Mouse (Mus musculus) CH12.LX (cell line): ENCODE measurements around the gene Pla2g1b. TPM values are rescaled to one million over a fixed set of nuclear protein-coding genes. Genes with fewer than 3 reads are reported as not detected.

ENCODE experiments used
- DNase-seq: peaks from one replicate; pipeline ENCODE4 v3.0.0-alpha.2; 2013; ENCODE audit errors: extremely low read depth
- H3K27ac ChIP-seq: 2 replicates; pipeline ENCODE4 v1.5.1; 2012; ENCODE audit warnings: low read depth, mild to moderate bottlenecking, control low read depth, moderate library complexity; ENCODE audit not compliant: insufficient read depth
- H3K27me3 ChIP-seq: replicated peaks from 2 replicates; pipeline ENCODE3; 2012; ENCODE audit warnings: inconsistent platforms
- H3K36me3 ChIP-seq, 2 experiments: replicated peaks in 1 of 2; 2 replicates each; pipeline versions ENCODE3 to v1.6.1; 2012; ENCODE audit warnings: inconsistent platforms in 1 of 2, low read length in 1 of 2, mild to moderate bottlenecking in 1 of 2, mixed read lengths in 1 of 2, moderate library complexity in 1 of 2; ENCODE audit not compliant: control insufficient read depth in 1 of 2, insufficient read depth in 1 of 2
- H3K4me1 ChIP-seq, 2 experiments: 2 replicates each; pipeline ENCODE4 v1.6.1; 2012; ENCODE audit warnings: inconsistent platforms in 1 of 2, moderate library complexity in 1 of 2; ENCODE audit not compliant: insufficient read depth in 2 of 2, control insufficient read depth in 1 of 2
- H3K4me2 ChIP-seq: 2 replicates; pipeline ENCODE4 v1.6.1; 2012; ENCODE audit warnings: low read depth, mild to moderate bottlenecking, control low read depth; ENCODE audit not compliant: poor library complexity, insufficient read depth, severe bottlenecking
- H3K4me3 ChIP-seq, 3 experiments: fragments of 150-350 bp in 1 of 3; sonication (generic) in 1 of 3; replicated peaks in 1 of 3; 2 replicates each; pipeline versions ENCODE3 to v1.5.1; 2011 to 2012; ENCODE audit warnings: low read depth in 2 of 3, low read length in 2 of 3, mild to moderate bottlenecking in 2 of 3, moderate library complexity in 2 of 3, control low read depth in 1 of 3, improper control_type of control experiment in 1 of 3, inconsistent platforms in 1 of 3, mixed read lengths in 1 of 3; ENCODE audit not compliant: poor library complexity in 1 of 3
- H3K79me2 ChIP-seq: replicated peaks from 2 replicates; pipeline ENCODE4 v1.6.1; 2012; ENCODE audit warnings: mild to moderate bottlenecking, moderate library complexity; ENCODE audit not compliant: control insufficient read depth, poor library complexity, insufficient read depth, severe bottlenecking; ENCODE audit errors: extremely low read depth
- H3K9ac ChIP-seq: 2 replicates; pipeline ENCODE4 v1.6.1; 2012; ENCODE audit warnings: low read depth, mild to moderate bottlenecking, control low read depth, moderate library complexity; ENCODE audit not compliant: insufficient read depth
- H3K9me3 ChIP-seq: replicated peaks from 2 replicates; pipeline ENCODE3; 2012; ENCODE audit warnings: low read length, inconsistent platforms, mixed read lengths
- BHLHE40 ChIP-seq: IDR thresholded peaks from 2 replicates; pipeline ENCODE4 v1.6.1; 2011; ENCODE audit warnings: mild to moderate bottlenecking, low read depth, low read length, improper control_type of control experiment
- HCFC1 ChIP-seq: IDR thresholded peaks from 2 replicates; pipeline ENCODE4 v1.6.1; 2012; ENCODE audit warnings: low read depth, mild to moderate bottlenecking, inconsistent platforms, low read length, improper control_type of control experiment
- IRF4 ChIP-seq: IDR thresholded peaks from 2 replicates; pipeline ENCODE4 v1.6.1; 2014; ENCODE audit warnings: low read depth, mild to moderate bottlenecking, inconsistent platforms, low read length, improper control_type of control experiment
- JUND ChIP-seq: conservative IDR thresholded peaks from 2 replicates; pipeline ENCODE4 v1.6.1; 2011; ENCODE audit warnings: low read depth, low read length, improper control_type of control experiment
- MAFK ChIP-seq: IDR thresholded peaks from 2 replicates; pipeline ENCODE4 v1.6.1; 2011; ENCODE audit warnings: low read length, improper control_type of control experiment; ENCODE audit not compliant: insufficient replicate concordance
- MAX ChIP-seq: IDR thresholded peaks from 2 replicates; pipeline ENCODE4 v1.6.1; 2011; ENCODE audit warnings: low read length, improper control_type of control experiment
- MEF2A ChIP-seq: IDR thresholded peaks from 2 replicates; pipeline ENCODE4 v1.6.1; 2014; ENCODE audit warnings: low read depth, mild to moderate bottlenecking, inconsistent platforms, low read length, improper control_type of control experiment, borderline replicate concordance
- MXI1 ChIP-seq: IDR thresholded peaks from 2 replicates; pipeline ENCODE4 v1.6.1; 2011; ENCODE audit warnings: mild to moderate bottlenecking, low read depth, low read length, improper control_type of control experiment
- NELFE ChIP-seq: IDR thresholded peaks from 2 replicates; pipeline ENCODE4 v1.6.1; 2011; ENCODE audit warnings: low read depth, low read length, improper control_type of control experiment
- POLR2A ChIP-seq: IDR thresholded peaks from 2 replicates; pipeline ENCODE4 v1.6.1; 2011; ENCODE audit warnings: low read depth, mild to moderate bottlenecking, improper control_type of control experiment, low read length
- RAD21 ChIP-seq: IDR thresholded peaks from 2 replicates; pipeline ENCODE4 v1.6.1; 2011; ENCODE audit warnings: low read depth, mild to moderate bottlenecking, low read length, improper control_type of control experiment, moderate library complexity
- RCOR1 ChIP-seq: conservative IDR thresholded peaks from 2 replicates; pipeline ENCODE4 v1.6.1; 2012; ENCODE audit warnings: low read depth, mild to moderate bottlenecking, inconsistent platforms, low read length, improper control_type of control experiment
- SIN3A ChIP-seq: IDR thresholded peaks from 2 replicates; pipeline ENCODE4 v1.6.1; 2012; ENCODE audit warnings: low read length, improper control_type of control experiment, inconsistent platforms
- SMC3 ChIP-seq: IDR thresholded peaks from 2 replicates; pipeline ENCODE4 v1.6.1; 2011; ENCODE audit warnings: low read depth, low read length, improper control_type of control experiment
- TBP ChIP-seq: conservative IDR thresholded peaks from 2 replicates; pipeline ENCODE4 v1.6.1; 2011; ENCODE audit warnings: low read depth, low read length, improper control_type of control experiment
- UBTF ChIP-seq: IDR thresholded peaks from 2 replicates; pipeline ENCODE4 v1.6.1; 2012; ENCODE audit warnings: low read depth, mild to moderate bottlenecking, inconsistent platforms, low read length, improper control_type of control experiment, moderate library complexity
- ZKSCAN1 ChIP-seq: IDR thresholded peaks from 2 replicates; pipeline ENCODE4 v1.6.1; 2012; ENCODE audit warnings: low read depth, inconsistent platforms, low read length, improper control_type of control experiment, borderline replicate concordance
- ZMIZ1 ChIP-seq: IDR thresholded peaks from 2 replicates; pipeline ENCODE4 v1.6.1; 2012; ENCODE audit warnings: low read depth, mild to moderate bottlenecking, inconsistent platforms, low read length, improper control_type of control experiment
- ZNF384 ChIP-seq: IDR thresholded peaks from 2 replicates; pipeline ENCODE4 v1.6.1; 2012; ENCODE audit warnings: low read depth, low read length, improper control_type of control experiment, inconsistent platforms
- dilution Hi-C: fragments of 300-500 bp; cut with MboI; formaldehyde crosslinking; loops from 2 replicates; pipeline ENCODE4 v1.14.3; 2020; ENCODE audit warnings: low sequenced_read_pairs; ENCODE audit not compliant: extremely low pct_unique_long_range_greater_than_20kb, extremely low pct_ligation_motif_present
- in situ Hi-C: fragments of 300-500 bp; cut with MboI; formaldehyde crosslinking; loops from 3 replicates; pipeline ENCODE4 v1.14.3; 2019; ENCODE audit warnings: low sequenced_read_pairs, low pct_ligation_motif_present, low pct_unique_long_range_greater_than_20kb, mixed read lengths
- polyA plus RNA-seq: library from polyadenylated mRNA; unstranded; fragments of >175 nt; gene quantifications from 2 replicates; pipeline ENCODE4 v1.2.1, GENCODE M21; 2012; ENCODE audit warnings: low read depth; ENCODE audit not compliant: insufficient read length
- total RNA-seq, 2 experiments: library from RNA; depleted of rRNA; stranded (reverse); fragments of 300-350 nt in 1 of 2; fragments of >200 nt in 1 of 2; gene quantifications; 2 replicates each; pipeline ENCODE4 v1.2.3; 2012 to 2014

Pla2g1b gene
- total and polyA plus RNA-seq, 3 experiments = not detected

DNA sequence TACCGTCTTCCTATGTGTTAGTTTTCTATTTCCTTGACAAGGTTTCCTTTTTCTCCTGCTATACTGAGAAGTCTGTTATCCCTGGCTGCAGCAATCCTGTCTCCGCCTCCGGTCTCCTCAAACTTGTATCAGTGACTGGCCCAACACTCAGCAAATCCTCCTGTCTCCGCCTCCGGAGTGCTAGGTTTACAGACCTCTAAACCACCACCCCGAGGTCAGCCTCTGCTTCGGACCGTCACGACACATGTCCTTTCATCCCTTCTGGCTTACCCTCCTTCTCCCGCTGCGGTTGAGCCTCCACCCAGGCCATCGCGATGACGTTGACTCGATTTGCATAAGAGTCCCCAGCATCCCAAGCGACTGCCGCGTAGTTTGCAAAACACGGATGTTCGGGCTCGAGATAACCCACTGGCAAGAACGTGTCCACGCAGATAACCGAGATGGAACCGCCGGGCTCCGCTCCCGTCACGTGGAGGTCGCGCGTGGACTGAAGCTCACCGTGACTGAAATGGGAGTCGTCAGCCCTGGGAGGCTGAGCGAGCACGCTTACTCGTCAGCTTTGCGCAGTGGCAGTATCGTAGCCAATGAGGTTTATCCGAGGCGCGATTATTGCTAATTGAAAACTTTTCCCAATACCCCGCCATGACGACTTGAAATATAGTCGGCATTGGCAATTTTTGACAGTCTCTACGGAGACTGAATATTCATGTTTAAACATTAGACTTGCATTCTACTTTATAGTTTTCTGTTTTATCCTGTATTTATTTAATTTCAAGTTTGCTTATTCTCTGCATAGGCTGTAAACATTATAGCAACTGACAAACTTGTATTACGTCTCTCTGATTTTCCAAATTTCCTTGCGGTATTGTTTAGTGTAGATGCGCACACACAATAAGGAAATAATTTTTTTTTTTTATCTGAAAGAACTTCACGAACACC lies 23.9 kb downstream of the Pla2g1b start (continued):
- TF ChIP-seq IRF4 (peak; percentile 21), POLR2A (peak; percentile 95), SMC3 (no peak), NELFE (peak; percentile 94), ZMIZ1 (peak; percentile 100), ZKSCAN1 (no peak), MEF2A (peak; percentile 54), RCOR1 (peak; percentile 96), ZNF384 (peak; percentile 95)
- TF ChIP-seq, all 38 proteins: peak for 21

DNA sequence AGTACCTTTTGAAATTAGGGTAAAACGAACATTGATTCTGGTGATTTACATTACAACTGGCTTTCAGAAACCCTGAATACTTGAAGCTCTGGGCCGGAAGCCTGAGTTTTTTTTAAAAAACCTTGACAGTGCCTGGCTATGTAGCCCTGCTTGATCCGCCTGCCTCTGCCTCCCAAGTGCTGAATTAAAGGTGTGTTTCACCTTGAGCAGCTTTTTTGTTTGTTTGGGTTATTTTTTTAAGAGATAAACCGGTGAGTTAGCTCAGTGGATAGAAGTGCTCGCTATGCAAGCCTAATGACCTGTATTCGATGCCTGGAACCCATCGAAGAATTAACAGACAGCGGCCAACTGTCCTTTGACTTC lies 24.6 kb downstream of the Pla2g1b start:
- in situ Hi-C loops = no loop called here
- TF ChIP-seq RAD21 (no peak), HCFC1 (no peak), MAX (no peak), BHLHE40 (no peak), MXI1 (peak; percentile 17; the same call in 1 of the 2 replicates), SIN3A (no peak; the same call in 1 of the 2 replicates), MAFK (no peak), POLR2A (no peak), RCOR1 (no peak), TBP (no peak), UBTF (no peak), JUND (0 out of 2 replicates have a peak, but pooled peaks have one; percentile 13), MEF2A (no peak)
- H3K27ac ChIP-seq = no peak overlapping the region

More for the DNA sequence above, 24.6 kb downstream of the Pla2g1b start:
- H3K4me2 ChIP-seq = peak overlapping the region; percentile 68
- dilution Hi-C loops = no loop called here
- no peaks in the 10 kb centered on the region for H3K36me3 ChIP-seq
- peaks cover 2 to 34% of the 10 kb centered on the region in 2 experiments; a peak in 3 of 4 replicates for H3K4me1 ChIP-seq
- H3K9me3 ChIP-seq = no peaks in the 10 kb centered on the region
- H3K27me3 ChIP-seq = peaks cover 6% of the 10 kb centered on the region
- no peaks in the 10 kb centered on the region for H3K79me2 ChIP-seq
- DNase-seq = no peak
- H3K4me3 ChIP-seq = no peak overlapping the region
- H3K9ac ChIP-seq = no peak overlapping the region
